Mouse (Mus musculus) telencephalon, adult 2 months (tissue): ENCODE measurements around the gene Gm13696.
"Not testable (repeated sequence)": the region's sequence is repeated elsewhere in the genome, so short reads cannot be mapped to it uniquely, and the experiment has no call there.

Source experiments
- DNase-seq: peaks from one replicate; pipeline ENCODE4 v3.0.0-alpha.2; 2011; ENCODE audit warnings: low read depth, low spot score

The Gm13696 gene

DNA sequence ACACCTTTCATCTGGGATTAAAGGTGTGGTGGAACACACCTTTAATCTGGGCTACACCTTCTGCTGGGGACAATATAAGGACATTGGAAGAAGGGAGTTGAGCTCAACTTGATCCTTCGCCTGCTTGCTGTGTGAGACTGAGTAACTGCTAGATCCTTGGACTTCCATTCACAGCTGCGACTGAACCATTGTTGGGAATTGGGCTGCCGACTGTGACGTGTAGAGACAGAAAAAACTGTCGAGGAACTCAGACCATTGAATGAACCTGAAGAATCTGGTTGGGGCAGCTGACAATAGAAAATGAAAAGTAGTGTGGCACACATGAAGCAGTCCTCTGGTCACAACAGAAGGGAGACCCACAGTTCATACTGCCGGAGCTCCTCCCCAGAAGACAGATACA is at the start of gene Gm13696:
Gene Gm13696 (plus strand): TSS at position 301 of the 400 bp plus-strand sequence.
- not testable (repeated sequence) for DNase-seq

DNA sequence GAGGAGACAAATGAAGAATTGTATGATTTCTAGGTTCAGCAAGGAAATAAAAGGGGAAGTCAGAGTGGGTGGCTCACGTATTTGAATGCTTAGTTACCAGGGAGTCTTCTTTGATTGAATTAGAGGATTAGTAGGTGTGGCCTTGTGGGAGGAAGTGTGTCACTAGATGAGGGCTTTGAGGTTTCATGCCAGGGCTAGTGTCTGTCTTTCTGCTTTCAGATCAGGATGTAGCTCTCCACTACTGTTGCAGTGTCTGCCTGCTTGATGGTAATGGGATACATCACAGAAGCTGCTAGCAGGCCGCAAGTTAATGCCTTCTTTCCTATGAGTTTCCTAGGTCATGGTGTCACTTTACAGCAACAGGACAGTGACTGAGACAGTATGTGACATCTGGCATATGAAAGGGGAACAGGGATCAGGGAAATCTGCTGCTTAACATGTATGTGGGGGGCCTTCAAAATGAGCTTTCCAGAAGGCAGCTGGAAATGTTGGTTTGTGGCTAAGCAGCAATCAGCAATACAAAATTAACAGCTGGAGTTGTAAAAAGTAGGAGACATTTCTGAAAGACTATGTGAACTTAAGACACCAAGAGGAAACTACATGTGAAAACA is 43.3 kb upstream of the Gm13696 start:
- no peak for DNase-seq

DNA sequence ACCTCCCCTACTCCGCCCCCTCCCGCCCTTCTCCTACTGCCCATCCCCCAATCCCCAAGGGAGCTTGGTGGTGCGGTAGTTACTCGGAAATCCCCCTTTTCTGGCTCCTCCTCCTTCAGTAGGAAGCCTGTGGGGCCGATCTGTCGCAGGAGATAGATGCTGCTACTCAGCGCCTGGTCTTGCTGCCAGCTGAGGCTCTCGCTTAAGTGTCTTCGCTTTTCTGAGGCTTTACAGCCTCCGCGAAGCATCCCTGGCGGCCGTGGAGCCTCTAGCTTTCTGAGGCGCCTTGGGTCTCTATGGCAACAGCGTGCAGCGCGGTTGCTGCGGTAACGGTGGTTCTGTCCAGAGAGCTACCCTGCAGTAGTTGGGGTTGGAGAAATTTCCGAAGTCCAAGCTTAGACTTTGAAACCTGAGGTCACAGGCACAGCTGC is 32.0 kb upstream of the Gm13696 start, which contains the start of gene Zswim2:
Gene Zswim2 (minus strand): TSS at position 298 of the 431 bp plus-strand sequence.
- peak; percentile 88 for DNase-seq

DNA sequence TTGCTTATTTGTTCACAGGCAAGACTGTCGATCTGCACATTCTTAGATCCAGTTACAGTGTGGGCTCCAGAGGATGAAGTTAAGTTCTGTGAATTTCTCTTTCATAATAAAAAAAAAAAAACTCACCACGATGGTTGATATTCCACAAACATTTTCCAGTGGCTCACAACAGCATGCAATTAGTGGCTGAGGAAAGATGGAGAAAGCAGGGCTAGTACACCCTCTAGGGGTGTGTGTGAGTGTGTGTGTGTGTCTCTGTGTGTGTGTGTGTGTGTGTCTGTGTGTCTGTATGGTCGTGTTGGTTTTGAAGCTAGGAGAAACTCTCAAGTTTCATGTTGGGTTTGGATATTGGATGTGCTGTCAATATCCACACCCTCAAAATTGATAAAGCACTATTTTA is 31.5 kb upstream of the Gm13696 start:
- no peak for DNase-seq

DNA sequence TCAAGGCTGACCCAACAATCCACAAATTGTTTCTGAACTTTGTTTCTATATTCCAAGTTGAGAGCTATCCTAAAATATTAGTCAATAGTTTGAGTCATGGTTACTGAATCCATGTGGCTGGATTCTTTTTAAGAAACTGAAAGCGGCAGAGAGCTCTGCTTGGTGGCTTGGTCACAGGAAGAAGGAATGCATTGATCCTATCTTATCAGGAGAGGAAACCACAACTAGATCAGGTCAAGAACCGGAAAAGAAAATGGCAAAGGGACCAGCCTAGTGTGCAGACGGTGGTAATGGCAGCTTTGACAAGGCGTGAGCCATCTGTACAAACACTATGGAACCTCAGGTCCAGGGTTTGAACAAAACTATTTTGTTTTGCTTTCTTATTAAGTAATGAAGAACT is 31.1 kb upstream of the Gm13696 start:
- no peak for DNase-seq

DNA sequence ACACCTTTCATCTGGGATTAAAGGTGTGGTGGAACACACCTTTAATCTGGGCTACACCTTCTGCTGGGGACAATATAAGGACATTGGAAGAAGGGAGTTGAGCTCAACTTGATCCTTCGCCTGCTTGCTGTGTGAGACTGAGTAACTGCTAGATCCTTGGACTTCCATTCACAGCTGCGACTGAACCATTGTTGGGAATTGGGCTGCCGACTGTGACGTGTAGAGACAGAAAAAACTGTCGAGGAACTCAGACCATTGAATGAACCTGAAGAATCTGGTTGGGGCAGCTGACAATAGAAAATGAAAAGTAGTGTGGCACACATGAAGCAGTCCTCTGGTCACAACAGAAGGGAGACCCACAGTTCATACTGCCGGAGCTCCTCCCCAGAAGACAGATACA is 17.5 kb upstream of the Gm13696 start, which contains the start of gene Gm13698:
Gene Gm13698 (plus strand): TSS at position 301 of the 400 bp plus-strand sequence.
- DNase-seq: not testable (repeated sequence)

DNA sequence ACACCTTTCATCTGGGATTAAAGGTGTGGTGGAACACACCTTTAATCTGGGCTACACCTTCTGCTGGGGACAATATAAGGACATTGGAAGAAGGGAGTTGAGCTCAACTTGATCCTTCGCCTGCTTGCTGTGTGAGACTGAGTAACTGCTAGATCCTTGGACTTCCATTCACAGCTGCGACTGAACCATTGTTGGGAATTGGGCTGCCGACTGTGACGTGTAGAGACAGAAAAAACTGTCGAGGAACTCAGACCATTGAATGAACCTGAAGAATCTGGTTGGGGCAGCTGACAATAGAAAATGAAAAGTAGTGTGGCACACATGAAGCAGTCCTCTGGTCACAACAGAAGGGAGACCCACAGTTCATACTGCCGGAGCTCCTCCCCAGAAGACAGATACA is 11.7 kb upstream of the Gm13696 start, which contains the start of gene Gm13693:
Gene Gm13693 (plus strand): TSS at position 301 of the 400 bp plus-strand sequence.
- DNase-seq: not testable (repeated sequence)

DNA sequence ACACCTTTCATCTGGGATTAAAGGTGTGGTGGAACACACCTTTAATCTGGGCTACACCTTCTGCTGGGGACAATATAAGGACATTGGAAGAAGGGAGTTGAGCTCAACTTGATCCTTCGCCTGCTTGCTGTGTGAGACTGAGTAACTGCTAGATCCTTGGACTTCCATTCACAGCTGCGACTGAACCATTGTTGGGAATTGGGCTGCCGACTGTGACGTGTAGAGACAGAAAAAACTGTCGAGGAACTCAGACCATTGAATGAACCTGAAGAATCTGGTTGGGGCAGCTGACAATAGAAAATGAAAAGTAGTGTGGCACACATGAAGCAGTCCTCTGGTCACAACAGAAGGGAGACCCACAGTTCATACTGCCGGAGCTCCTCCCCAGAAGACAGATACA is 5.9 kb upstream of the Gm13696 start, which contains the start of gene Gm13695:
Gene Gm13695 (plus strand): TSS at position 301 of the 400 bp plus-strand sequence.
- not testable (repeated sequence) for DNase-seq

DNA sequence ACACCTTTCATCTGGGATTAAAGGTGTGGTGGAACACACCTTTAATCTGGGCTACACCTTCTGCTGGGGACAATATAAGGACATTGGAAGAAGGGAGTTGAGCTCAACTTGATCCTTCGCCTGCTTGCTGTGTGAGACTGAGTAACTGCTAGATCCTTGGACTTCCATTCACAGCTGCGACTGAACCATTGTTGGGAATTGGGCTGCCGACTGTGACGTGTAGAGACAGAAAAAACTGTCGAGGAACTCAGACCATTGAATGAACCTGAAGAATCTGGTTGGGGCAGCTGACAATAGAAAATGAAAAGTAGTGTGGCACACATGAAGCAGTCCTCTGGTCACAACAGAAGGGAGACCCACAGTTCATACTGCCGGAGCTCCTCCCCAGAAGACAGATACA is 5.7 kb downstream of the Gm13696 start, which contains the start of gene Gm13694:
Gene Gm13694 (plus strand): TSS at position 301 of the 400 bp plus-strand sequence.
- not testable (repeated sequence) for DNase-seq

DNA sequence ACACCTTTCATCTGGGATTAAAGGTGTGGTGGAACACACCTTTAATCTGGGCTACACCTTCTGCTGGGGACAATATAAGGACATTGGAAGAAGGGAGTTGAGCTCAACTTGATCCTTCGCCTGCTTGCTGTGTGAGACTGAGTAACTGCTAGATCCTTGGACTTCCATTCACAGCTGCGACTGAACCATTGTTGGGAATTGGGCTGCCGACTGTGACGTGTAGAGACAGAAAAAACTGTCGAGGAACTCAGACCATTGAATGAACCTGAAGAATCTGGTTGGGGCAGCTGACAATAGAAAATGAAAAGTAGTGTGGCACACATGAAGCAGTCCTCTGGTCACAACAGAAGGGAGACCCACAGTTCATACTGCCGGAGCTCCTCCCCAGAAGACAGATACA is 11.5 kb downstream of the Gm13696 start, which contains the start of gene Gm13697:
Gene Gm13697 (plus strand): TSS at position 301 of the 400 bp plus-strand sequence.
- not testable (repeated sequence) for DNase-seq

DNA sequence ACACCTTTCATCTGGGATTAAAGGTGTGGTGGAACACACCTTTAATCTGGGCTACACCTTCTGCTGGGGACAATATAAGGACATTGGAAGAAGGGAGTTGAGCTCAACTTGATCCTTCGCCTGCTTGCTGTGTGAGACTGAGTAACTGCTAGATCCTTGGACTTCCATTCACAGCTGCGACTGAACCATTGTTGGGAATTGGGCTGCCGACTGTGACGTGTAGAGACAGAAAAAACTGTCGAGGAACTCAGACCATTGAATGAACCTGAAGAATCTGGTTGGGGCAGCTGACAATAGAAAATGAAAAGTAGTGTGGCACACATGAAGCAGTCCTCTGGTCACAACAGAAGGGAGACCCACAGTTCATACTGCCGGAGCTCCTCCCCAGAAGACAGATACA is 17.3 kb downstream of the Gm13696 start, which contains the start of gene Gm13691:
Gene Gm13691 (plus strand): TSS at position 301 of the 400 bp plus-strand sequence.
- not testable (repeated sequence) for DNase-seq

DNA sequence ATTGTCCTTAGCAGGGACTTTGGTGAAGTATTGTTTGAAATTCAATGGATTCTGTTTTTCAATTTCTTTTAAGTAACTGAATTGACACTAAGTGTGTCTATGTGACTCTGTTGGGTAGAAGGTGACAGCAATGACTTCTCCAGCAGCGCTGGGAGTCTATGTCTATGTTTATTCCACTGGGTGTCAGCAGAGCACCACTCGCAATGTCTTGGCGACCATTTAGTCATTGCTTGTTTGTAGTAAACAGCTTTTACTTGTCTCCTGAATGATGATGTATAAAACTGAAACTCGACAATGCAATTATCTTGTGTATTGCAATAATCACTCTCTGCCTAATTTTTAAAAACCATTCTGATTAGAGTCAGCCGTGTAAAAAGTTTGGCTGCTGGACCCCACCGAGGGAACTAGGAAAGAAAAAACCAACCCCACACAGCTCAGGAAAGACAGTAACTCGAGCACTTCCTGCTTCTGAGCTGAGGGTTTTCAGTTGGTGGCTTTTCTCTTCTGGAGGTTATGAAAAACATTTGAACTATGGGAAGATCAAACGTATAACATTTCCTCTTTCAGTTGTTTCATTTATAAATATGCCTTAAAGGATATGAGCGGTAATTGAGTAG is 20.8 kb downstream of the Gm13696 start:
- DNase-seq: not testable (repeated sequence)

DNA sequence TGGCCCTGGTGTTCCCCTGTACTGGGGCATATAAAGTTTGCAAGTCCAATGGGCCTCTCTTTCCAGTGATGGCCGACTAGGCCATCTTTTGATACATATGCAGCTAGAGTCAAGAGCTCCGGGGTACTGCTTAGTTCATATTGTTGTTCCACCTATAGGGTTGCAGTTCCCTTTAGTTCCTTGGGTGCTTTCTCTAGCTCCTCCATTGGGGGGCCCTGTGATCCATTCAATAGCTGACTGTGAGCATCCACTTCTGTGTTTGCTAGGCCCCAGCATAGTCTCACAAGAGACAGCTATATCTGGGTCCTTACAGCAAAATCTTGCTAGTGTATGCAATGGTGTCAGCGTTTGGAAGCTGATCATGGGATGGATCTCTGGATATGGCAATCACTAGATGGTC is 21.6 kb downstream of the Gm13696 start:
- not testable (repeated sequence) for DNase-seq

DNA sequence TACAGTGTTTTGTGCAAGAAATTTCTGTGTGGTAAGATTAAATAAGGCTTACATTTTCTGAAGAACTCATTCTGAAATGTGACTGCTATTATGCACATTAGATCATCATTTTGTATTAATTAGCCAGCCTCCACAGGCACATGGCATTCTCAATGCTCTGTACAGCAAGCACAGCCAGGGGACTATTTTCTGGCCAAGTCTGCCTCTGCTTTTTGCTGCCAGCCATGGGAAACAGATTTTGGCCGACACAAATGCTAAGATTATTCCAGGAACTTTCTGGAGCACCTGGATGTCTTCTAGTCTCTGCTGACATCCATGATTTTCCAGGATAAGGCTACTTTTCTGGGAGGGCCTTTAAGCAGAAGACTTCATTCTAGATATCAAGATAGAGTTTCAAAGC is 36.0 kb downstream of the Gm13696 start:
- DNase-seq: peak; percentile 34

DNA sequence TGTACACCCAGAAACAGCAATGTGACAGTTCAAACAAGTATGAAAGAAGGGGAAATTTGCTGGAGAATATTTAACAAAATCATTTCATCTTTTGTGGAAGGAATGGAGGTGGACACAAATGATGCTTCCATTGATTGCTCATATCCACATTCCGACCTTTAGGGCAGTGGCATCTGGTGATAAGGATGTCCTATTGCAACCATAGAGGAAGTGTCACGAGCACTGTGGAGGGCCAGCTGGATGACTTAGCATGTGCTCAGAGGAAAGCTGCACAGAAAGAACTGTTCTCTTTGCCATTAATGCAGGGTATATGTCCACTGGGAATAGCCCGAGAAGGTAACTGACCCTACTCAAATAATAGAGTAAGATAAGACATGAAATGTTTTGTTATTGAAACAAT is 36.9 kb downstream of the Gm13696 start:
- DNase-seq: no peak

DNA sequence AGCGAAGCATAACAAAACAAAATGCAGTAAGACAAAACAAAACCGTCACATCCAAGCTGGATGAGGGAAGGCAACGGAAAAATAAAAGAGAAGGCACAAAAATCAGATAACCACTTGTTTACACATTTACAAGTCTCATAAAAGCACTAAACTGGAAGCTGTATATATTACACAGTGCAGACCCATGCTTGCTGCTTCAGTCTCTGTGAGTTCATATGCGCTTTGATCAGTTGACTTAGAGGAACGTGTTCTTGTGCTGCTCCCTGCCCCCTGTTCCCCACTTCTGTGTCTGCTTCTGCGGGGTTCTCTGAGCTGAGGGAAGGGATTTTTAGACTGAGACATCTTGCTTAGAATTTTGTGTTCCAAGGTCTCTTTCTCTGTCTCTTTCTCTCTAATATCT is 41.6 kb downstream of the Gm13696 start:
- DNase-seq: no peak

DNA sequence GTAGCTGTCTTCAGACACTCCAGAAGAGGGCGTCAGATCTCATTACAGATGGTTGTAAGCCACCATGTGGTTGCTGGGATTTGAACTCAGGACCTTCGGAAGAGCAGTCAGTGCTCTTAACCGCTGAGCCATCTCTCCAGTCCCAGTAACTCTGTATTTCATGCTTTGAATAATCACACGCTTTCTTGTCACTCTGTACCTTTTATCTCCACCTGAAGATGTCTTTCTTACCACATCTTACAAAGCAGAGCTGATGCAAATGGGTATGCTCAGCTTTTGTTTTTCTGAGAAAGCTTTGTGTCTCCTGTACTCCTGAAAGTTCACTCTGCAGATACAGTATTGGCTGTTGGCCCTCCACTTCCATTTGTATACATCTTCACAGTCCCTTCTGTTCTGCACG is 43.4 kb downstream of the Gm13696 start:
- DNase-seq: not testable (repeated sequence)

DNA sequence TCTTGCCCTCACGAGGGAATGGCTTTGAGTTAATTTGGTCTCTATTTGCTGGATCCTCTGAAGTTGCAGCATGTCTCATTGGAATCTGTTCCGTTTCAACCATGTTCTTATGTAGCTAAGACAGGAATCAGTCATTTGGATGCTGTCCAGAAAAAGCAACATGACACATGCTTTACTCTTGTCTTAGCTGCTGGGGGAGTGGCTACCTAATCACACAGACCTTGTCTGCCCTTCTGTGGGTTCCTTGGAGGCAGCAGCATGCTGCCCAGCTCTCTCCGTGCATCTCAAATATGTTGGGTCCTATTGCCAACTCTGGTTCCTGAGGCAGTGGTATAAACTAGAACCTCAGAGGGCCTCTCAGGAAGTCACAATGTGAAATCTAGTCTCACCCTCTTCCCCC is 45.4 kb downstream of the Gm13696 start:
- DNase-seq: no peak

DNA sequence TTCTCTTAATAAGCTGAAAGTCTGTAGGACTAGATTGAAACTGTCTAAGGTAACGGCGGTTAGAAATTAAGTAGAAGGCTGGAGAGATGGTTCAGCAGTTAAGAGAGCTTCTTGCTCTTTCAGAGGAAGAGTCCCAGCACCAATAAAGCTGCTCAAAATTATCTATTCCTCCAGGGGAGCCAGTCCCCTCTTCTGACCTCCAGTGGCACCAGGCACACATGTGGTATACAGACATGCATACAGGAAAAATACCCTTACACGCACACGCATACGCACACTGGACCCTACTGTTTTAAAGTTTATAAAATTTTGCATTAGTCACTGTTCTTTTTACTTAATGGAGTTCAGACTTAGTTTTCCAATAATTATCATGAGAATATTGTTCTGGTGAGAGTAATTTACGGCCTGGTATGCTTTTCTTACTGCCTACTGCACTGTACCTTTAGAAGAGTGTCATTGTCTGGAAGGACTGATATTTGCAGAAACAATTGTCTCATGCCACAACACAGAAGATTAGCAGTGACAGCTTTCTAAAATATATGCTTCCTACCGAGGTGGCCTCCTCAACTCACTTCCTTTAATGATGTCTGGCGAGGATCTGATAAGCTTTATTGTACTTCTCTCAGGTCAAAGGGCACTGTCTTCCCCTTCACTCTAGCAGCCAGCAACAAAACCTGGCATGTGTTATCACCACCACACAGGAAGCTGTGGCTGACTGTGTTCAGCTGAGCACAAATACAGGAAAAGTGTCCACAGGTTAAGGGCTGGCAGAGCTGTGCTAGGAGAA is 46.8 kb downstream of the Gm13696 start:
- DNase-seq: no peak

DNA sequence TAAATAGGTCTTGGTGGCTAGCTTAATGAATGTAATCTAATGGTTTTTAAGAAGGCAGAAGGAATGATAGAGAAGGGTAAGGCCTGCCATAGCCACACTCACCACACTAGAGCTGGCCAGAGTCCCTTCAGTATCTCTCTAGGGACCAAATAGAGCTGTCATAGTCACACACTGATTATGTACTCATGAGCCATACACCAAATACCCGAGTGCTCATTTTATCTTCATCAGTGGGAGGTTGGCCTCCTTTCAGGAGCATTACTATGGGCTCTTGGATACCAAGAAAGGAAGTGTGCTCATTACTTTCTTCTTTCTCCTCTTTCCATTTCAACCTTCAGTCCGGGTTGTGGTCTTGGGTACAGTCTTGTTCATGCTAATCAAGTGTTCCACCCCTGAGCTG is 49.0 kb downstream of the Gm13696 start:
- no peak for DNase-seq

DNA sequence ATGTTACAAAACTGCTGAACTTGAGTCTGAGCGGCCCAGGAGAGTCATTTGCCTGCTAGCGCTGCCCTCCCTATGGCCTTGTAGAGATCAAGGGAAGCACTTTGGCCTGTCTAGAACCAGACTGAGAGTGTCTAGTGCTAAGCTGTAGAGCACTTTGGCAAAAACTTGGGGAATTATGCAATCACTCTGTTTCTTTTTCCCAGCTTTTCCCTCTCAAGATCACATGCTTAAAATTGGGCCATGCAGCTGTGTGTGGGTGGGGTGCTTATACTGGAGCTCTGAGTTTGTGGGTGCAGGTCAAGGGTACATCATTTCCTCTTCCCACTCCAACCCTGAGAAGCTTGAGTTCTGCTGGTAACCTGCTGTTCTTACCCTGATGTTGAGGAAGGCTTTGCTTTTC is 50.0 kb downstream of the Gm13696 start:
- DNase-seq: peak; percentile 63

DNA sequence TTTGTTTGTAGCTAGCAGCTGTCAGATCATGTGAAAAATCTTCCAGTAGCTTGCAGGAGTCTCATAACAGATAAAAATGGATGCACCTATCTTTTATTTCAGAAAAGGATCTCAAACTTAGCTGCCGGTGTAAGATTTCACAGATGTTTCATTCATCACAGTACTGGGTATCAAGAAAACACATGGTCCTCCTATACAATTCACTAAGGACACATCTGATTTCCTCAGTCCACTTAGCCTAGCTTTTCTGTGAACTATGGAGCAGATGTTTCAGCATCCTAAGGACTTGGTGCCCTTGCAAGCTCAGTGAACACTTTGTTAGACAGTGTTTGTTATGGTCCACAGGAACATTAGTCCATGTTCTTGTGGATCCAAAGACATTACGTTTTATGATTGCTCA is 50.4 kb downstream of the Gm13696 start:
- DNase-seq: no peak
